Mouse (Mus musculus) embryonic facial prominence, embryonic 12.5 days (tissue): ENCODE measurements at regions not wholly inside any gene's neighbourhood (a gene's known extent, or its start where the extent isn't known, plus 50 kb on each side); places are given as distances from the start of the nearest gene placed in this dataset.
A peak's percentile ranks its signal among the peaks of the same experiment; 100 is the strongest.

Experiments
- ATAC-seq: fragments of 200-750 bp; cut with Nextera tagmentation; 2 replicates; pipeline ENCODE4 v1.8.0; 2017; ENCODE audit not compliant: insufficient number of reproducible peaks, insufficient read depth, low FRiP score, low TSS enrichment
- H3K27ac ChIP-seq: fragments of 300-500 bp; sonication (generic); 2 replicates; pipeline ENCODE4 v1.5.1; 2016; ENCODE audit warnings: mild to moderate bottlenecking
- H3K27me3 ChIP-seq: fragments of 300-500 bp; sonication (generic); 2 replicates; pipeline ENCODE4 v1.6.1; 2016; ENCODE audit warnings: mild to moderate bottlenecking, moderate library complexity
- H3K36me3 ChIP-seq: fragments of 300-500 bp; sonication (generic); 2 replicates; pipeline ENCODE4 v1.6.1; 2016; ENCODE audit warnings: mild to moderate bottlenecking
- H3K4me1 ChIP-seq: fragments of 300-500 bp; sonication (generic); 2 replicates; pipeline ENCODE4 v1.6.1; 2016
- H3K4me2 ChIP-seq: fragments of 300-500 bp; sonication (generic); replicated peaks from 2 replicates; pipeline ENCODE4 v1.6.1; 2016; ENCODE audit warnings: mild to moderate bottlenecking, moderate library complexity
- H3K4me3 ChIP-seq: fragments of 300-500 bp; sonication (generic); 2 replicates; pipeline ENCODE4 v1.5.1; 2016; ENCODE audit warnings: mild to moderate bottlenecking
- H3K9ac ChIP-seq: fragments of 300-500 bp; sonication (generic); 2 replicates; pipeline ENCODE4 v1.6.1; 2016; ENCODE audit warnings: mild to moderate bottlenecking, moderate library complexity
- H3K9me3 ChIP-seq: fragments of 300-500 bp; sonication (generic); 2 replicates; pipeline ENCODE4 v1.6.1; 2016; ENCODE audit warnings: mild to moderate bottlenecking, moderate library complexity
- WGBS: fragments of 180-500 bp; shearing (Covaris S2); methylation state at CpG from one replicate; pipeline ENCODE4 v1.1.7; 2016; 5-methylcytosine and 5-hydroxymethylcytosine counted together

DNA sequence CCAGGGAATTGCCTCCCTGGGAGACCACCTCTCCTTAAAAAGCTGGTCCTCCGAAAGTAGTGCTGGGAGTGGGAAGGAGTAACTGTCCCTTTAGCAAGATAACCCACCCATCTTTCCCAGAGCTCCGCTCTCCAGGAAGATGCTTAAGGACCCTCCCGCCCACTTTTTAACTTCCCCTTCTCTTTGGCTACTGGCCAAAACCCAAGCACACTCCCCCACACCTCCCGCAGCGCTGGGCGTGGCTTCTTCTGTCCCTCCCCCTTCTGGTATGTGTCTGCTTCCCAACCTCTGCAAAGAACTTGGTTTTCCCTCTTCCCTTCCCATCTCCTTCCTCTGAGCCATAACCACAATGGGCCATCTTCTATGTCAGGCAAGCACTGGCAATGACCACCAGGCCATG lies 85.4 kb downstream of the Rpap3 start:
- Histone ChIP-seq H3K4me3 (no peak overlapping the region), H3K4me2 (no peak overlapping the region), H3K27me3 (no peaks in the 10 kb centered on the region), H3K4me1 (no peaks in the 10 kb centered on the region), H3K36me3 (no peaks in the 10 kb centered on the region), H3K27ac (no peak overlapping the region), H3K9me3 (no peaks in the 10 kb centered on the region), H3K9ac (no peak overlapping the region)
- no peak for ATAC-seq
- WGBS = 62% methylated on average over 6 of the region's 6 CpGs

DNA sequence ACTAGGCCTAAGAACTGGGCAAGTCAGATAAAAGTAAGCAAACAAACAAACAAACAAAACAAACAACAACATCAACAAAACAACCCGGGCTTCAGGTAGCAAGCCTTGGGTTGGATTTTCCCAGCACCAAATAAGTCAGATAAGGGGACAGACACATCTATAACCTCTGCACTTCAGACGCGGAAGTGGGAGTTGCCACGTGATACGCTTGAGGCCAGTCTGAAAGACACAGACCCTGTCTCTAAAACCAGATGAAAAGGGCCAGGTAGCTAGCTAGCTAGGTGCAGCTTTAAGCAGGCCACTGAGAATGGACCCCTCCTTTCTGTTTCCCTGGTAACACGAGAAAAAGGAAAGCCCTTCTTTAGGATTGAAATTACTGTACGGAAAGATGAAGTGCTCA lies 85.9 kb downstream of the Rpap3 start:
- H3K9ac ChIP-seq = no peak overlapping the region
- no peaks in the 10 kb centered on the region for H3K36me3 ChIP-seq
- no peak overlapping the region for H3K4me3 ChIP-seq
- no peak overlapping the region for H3K27ac ChIP-seq
- H3K9me3 ChIP-seq = no peaks in the 10 kb centered on the region
- 80% methylated on average over 7 of the region's 7 CpGs for WGBS
- H3K27me3 ChIP-seq = no peaks in the 10 kb centered on the region
- no peak for ATAC-seq
- no peak overlapping the region for H3K4me2 ChIP-seq
- no peaks in the 10 kb centered on the region for H3K4me1 ChIP-seq

DNA sequence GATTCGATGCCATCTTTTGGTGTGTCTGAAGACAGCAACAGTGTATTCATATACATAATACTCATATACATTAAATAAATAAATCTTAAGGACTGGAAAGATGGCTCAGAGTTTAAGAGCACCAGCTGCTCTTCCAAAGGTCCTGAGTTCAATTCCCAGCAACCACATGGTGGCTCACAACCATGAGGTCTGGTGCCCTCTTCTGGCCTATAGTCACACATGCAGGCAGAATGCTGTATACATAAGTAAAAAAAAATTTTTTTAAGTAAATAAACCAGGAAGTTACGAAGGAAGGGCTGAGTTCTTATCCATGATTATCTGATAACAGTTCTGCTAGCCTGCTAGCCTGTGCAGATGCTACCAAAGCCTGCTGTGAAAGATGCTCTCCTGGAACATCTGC lies 93.3 kb downstream of the Rpap3 start:
- Histone ChIP-seq H3K27ac (no peak overlapping the region), H3K36me3 (no peaks in the 10 kb centered on the region), H3K9ac (no peak overlapping the region), H3K4me2 (no peak overlapping the region), H3K9me3 (0 out of 2 replicates have a peak, but pooled peaks cover 4% of the 10 kb centered on the region), H3K27me3 (0 out of 2 replicates have a peak, but pooled peaks cover 2% of the 10 kb centered on the region), H3K4me3 (no peak overlapping the region), H3K4me1 (no peaks in the 10 kb centered on the region)
- WGBS = 89% methylated on average over 2 of the region's 2 CpGs
- ATAC-seq = no peak

DNA sequence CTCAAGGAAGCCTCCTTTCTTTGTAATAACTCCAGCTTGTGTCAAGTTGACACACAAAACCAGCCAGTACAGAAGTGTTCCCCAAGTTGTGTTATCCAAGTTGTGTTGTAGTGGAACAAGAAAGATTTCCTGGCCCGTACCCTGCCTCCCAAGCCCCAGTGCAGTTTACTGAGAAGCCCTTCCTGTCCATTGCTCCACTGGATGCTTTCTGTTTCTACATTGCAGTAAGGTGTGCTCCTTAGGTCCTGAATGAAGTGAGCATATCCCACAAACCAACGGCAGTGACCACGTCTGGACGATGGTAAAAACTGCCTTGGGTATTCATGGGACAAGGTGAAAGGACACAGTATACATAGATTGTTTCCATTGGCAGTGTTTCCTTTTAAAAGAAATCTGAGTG lies 94.9 kb downstream of the Rpap3 start:
- Histone ChIP-seq H3K4me3 (no peak overlapping the region), H3K27me3 (0 out of 2 replicates have a peak, but pooled peaks cover 2% of the 10 kb centered on the region), H3K4me2 (no peak overlapping the region), H3K9me3 (0 out of 2 replicates have a peak, but pooled peaks cover 4% of the 10 kb centered on the region), H3K36me3 (no peaks in the 10 kb centered on the region), H3K27ac (no peak overlapping the region), H3K4me1 (peaks cover 10% of the 10 kb centered on the region; the same call in 1 of the 2 replicates), H3K9ac (no peak overlapping the region)
- no peak for ATAC-seq
- WGBS = 80% methylated on average over 4 of the region's 4 CpGs

DNA sequence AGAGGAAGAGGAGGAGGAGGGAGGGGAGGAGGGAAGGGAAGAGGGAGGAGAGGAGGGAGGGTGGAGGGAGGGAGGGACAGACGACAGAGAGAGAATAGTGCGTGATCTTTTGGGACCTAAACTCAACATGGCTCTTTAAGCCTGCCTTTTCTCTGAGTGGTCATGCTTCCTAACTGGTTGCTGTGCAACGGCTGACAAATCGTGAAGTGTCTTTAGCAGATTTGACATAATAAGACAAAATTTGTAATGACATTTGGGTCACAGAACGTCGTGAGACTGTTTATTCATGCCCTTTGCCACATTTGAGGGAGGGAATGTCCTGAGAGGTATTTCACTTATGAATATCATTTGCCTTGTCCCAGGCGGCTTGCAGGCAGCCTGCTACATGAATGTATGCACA lies 96.1 kb downstream of the Rpap3 start:
- Histone ChIP-seq H3K4me1 (peaks cover 10% of the 10 kb centered on the region; the same call in 1 of the 2 replicates), H3K27ac (no peak overlapping the region), H3K9ac (no peak overlapping the region), H3K27me3 (0 out of 2 replicates have a peak, but pooled peaks cover 2% of the 10 kb centered on the region), H3K4me3 (no peak overlapping the region), H3K9me3 (0 out of 2 replicates have a peak, but pooled peaks cover 4% of the 10 kb centered on the region), H3K4me2 (no peak overlapping the region), H3K36me3 (no peaks in the 10 kb centered on the region)
- no peak for ATAC-seq
- WGBS = 71% methylated on average over 7 of the region's 7 CpGs

DNA sequence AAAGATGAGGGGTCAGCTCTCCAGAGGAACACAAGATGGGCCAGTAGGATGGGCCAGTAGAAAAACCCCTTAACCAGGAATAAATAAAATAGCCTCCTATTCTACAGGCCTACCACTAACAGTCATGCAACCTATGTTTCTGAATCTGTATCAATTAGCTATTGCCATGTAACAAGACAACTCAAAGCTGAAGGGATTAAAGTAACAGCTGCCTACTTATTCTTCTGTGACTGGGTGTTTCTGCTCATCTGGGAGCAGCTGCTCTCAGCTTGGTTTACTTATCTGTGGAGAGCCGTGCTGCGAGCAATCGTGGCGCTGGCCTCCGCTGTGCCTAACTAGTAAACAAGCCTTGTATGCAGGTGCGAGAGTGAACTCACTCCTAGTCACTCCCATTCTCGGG lies 97.0 kb downstream of the Rpap3 start:
- no peak overlapping the region for H3K4me2 ChIP-seq
- H3K27me3 ChIP-seq = 0 out of 2 replicates have a peak, but pooled peaks cover 2% of the 10 kb centered on the region
- 0 out of 2 replicates have a peak, but pooled peaks cover 4% of the 10 kb centered on the region for H3K9me3 ChIP-seq
- peaks cover 10% of the 10 kb centered on the region; the same call in 1 of the 2 replicates for H3K4me1 ChIP-seq
- ATAC-seq = no peak
- no peak overlapping the region for H3K4me3 ChIP-seq
- no peak overlapping the region for H3K9ac ChIP-seq
- H3K27ac ChIP-seq = no peak overlapping the region
- no peaks in the 10 kb centered on the region for H3K36me3 ChIP-seq
- WGBS = 87% methylated on average over 7 of the region's 7 CpGs

DNA sequence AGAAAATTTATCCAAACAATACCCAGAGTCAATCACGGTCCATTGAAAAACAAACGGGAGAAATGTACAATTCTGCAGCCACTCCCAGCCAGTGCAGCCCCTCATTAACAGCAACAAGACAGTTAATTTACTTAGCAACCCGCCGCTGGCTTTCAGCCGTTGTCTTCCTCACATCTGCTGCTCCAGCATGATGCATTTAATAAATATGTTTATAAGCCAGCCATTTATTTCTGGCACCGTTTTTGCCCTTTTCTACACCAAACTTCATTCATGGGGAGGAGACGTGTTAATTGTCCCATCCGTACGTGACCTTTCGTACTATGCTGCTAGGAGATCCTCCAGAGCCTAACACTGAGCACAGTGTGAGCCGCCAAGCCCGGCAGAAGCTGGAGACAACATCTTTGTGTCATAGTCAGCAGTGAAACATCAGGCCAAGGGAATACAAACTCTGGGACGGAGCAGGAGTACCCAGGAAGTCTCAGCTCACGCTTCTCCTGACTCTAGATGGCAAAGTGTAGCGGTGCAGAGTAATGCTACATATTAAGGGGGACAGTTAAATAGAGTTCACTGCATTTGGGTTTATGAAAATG lies 97.9 kb downstream of the Rpap3 start:
- Histone ChIP-seq H3K27me3 (0 out of 2 replicates have a peak, but pooled peaks cover 2% of the 10 kb centered on the region), H3K9me3 (0 out of 2 replicates have a peak, but pooled peaks cover 4% of the 10 kb centered on the region), H3K27ac (no peak overlapping the region), H3K9ac (no peak overlapping the region), H3K4me1 (peaks cover 10% of the 10 kb centered on the region; the same call in 1 of the 2 replicates), H3K4me3 (no peak overlapping the region), H3K36me3 (no peaks in the 10 kb centered on the region), H3K4me2 (no peak overlapping the region)
- ATAC-seq = no peak
- 75% methylated on average over 15 of the region's 15 CpGs for WGBS

DNA sequence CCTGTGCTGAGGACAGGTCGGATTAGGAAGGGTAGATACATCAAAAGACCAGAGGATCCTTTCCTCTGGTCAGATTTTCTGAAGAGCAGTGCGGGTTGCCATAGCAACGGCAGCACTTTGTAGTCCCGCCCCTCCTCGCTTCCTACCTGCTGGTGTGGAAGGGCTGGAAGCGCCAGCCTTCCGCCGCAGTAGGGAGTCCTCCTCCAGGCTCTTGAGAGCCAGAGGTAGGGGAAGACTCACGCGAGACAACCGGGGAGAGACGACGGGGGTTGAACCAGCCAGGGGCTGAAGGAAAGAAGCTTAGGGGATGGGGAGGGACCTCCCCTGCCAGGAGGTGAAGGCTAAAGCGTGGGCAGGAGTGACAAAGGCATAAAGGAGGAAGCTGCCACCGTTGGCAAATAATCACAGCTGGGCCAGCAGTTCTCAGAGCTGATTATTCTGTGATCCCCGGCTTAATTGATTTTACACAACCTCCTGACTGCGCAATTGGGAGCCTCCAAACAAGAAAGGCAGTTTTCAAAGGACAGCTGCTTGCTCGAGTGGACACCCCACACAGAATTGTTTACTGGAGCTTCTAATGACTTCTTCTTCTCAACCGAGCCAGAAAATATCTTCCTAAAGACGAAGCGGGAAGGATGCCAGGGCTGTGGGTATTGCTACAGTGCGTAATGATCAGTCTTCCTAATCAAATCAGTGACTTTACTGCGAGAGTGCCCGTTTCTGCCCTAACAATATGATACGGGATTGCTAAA lies 98.8 kb downstream of the Rpap3 start:
- Histone ChIP-seq H3K27ac (no peak overlapping the region), H3K27me3 (0 out of 2 replicates have a peak, but pooled peaks cover 2% of the 10 kb centered on the region), H3K4me1 (peaks cover 10% of the 10 kb centered on the region; the same call in 1 of the 2 replicates), H3K9me3 (0 out of 2 replicates have a peak, but pooled peaks cover 4% of the 10 kb centered on the region), H3K4me2 (peak overlapping the region; percentile 68), H3K36me3 (no peaks in the 10 kb centered on the region), H3K4me3 (peak overlapping the region; percentile 34), H3K9ac (peak overlapping the region; percentile 41; the same call in 1 of the 2 replicates)
- WGBS = 11% methylated on average over 25 of the region's 25 CpGs
- 0 out of 2 replicates have a peak, but pooled peaks have one; percentile 56 for ATAC-seq

DNA sequence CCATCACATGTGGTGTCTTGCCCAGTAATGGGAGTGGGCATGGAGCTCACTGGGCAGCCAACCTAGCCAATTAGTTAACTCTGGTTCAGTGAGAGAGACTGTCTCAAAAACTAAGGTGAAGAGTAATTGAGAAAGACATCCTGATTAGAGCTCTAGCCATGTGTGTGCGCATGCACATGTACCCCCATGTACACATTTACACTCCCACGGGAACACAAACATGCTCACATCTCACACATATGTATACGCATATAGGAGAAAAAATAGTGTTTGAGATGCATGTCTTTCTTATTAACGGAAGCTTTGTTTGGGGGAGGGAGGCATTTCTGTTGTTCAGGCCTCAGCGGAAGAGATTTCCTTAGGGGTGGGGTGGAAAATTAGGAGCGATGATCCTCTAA lies 99.4 kb downstream of the Rpap3 start:
- Histone ChIP-seq H3K4me1 (peaks cover 10% of the 10 kb centered on the region; the same call in 1 of the 2 replicates), H3K9me3 (0 out of 2 replicates have a peak, but pooled peaks cover 4% of the 10 kb centered on the region), H3K9ac (peak overlapping the region; percentile 41; the same call in 1 of the 2 replicates), H3K36me3 (no peaks in the 10 kb centered on the region), H3K27ac (no peak overlapping the region), H3K27me3 (0 out of 2 replicates have a peak, but pooled peaks cover 2% of the 10 kb centered on the region), H3K4me3 (peak overlapping the region; percentile 34), H3K4me2 (peak overlapping the region; percentile 68)
- 39% methylated on average over 6 of the region's 6 CpGs for WGBS
- ATAC-seq = no peak

DNA sequence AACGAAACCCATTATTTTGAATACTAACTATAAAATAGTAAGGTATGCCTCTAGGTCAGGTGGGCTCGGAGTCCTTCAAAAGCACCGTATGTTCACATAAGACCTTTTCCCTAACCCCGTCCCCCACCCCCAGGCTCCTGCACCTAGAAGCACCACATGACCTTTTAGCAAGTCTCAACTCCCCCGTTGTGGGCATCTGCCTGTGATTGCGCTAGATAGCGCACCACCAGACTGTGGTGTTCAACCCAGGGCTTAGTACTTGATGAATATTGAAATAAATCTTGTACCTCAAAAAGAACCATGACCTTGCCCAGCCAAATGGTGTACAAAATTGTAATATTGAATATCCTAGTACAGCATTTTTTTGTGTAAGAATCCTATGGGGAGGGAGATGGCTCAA lies 99.8 kb downstream of the Rpap3 start:
- no peak overlapping the region for H3K9ac ChIP-seq
- peaks cover 10% of the 10 kb centered on the region; the same call in 1 of the 2 replicates for H3K4me1 ChIP-seq
- H3K4me2 ChIP-seq = no peak overlapping the region
- H3K27ac ChIP-seq = no peak overlapping the region
- H3K36me3 ChIP-seq = no peaks in the 10 kb centered on the region
- no peak overlapping the region for H3K4me3 ChIP-seq
- H3K27me3 ChIP-seq = 0 out of 2 replicates have a peak, but pooled peaks cover 2% of the 10 kb centered on the region
- 83% methylated on average over 7 of the region's 7 CpGs for WGBS
- no peak for ATAC-seq
- H3K9me3 ChIP-seq = 0 out of 2 replicates have a peak, but pooled peaks cover 4% of the 10 kb centered on the region

DNA sequence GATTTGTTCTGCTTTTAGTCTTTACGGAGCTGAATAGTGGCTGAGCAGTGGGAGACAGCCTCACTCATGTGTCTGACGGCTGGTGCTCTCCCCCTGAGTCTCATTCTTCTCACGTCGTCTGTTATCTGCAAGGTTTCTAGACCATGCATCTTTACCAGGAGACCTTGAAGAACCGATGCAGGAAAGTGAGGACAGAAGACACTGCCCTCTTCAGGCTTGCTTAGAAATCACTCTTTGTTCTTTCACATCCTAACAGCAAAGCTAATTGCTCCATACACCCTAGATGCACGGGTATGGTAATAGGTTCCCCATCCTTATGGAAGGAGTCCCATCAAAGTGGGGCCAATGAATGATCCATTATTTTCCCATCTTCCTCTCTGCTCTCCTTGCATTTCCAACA lies 102.1 kb downstream of the Rpap3 start:
- no peaks in the 10 kb centered on the region for H3K36me3 ChIP-seq
- no peak for ATAC-seq
- H3K27ac ChIP-seq = no peak overlapping the region
- no peak overlapping the region for H3K4me3 ChIP-seq
- 0 out of 2 replicates have a peak, but pooled peaks cover 4% of the 10 kb centered on the region for H3K9me3 ChIP-seq
- peaks cover 10% of the 10 kb centered on the region; the same call in 1 of the 2 replicates for H3K4me1 ChIP-seq
- no peak overlapping the region for H3K9ac ChIP-seq
- 0 out of 2 replicates have a peak, but pooled peaks cover 2% of the 10 kb centered on the region for H3K27me3 ChIP-seq
- no peak overlapping the region for H3K4me2 ChIP-seq
- WGBS = 58% methylated on average over 6 of the region's 6 CpGs
